Mouse (Mus musculus) heart, adult 11 months (tissue): ENCODE measurements around the gene Vezt.

ENCODE experiments used
- DNase-seq: peaks from one replicate; pipeline ENCODE4 v3.0.0; 2022

Gene Vezt

DNA sequence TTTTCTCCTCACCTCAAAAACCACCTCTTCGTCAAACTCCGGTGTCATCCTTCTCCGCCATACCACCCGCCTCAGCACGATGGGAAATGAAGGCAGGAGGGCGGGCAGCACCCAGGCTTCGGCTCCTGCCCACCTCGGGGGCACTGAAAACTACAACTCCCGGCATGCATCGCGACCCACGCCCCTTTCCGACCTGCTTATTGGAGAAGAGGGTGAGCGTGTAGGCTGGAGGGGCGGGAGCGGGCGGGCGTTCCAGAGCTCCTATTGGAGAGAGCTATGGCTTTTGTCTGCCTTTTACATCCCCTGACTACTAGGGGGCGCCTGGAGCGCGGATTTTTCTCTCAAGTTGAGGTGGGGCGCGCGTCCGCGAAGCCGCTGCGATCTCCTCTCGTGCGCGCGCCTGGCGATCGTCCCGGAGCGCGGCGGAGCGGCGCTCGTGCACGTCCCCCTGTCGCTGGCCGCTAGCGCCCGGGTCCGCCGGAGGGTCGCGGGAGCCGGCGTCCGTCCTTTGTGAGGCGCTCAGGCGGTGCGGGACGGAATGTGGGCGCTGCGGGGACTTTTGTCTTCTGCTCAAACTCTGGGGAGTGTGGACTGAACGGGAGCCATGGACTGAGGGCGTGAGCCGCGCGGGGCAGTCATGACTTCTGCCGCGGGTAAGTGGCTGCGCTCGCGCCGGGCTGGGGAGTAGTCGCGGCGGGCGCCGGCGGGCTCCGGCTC lies at the start of gene Vezt, which contains the start of gene Fgd6:
Vezt (minus strand) TSS at position 160 of the 717 bp plus-strand sequence.
Fgd6 (plus strand) TSS at position 344 of the 717 bp plus-strand sequence.
- peak; percentile 100 for DNase-seq

DNA sequence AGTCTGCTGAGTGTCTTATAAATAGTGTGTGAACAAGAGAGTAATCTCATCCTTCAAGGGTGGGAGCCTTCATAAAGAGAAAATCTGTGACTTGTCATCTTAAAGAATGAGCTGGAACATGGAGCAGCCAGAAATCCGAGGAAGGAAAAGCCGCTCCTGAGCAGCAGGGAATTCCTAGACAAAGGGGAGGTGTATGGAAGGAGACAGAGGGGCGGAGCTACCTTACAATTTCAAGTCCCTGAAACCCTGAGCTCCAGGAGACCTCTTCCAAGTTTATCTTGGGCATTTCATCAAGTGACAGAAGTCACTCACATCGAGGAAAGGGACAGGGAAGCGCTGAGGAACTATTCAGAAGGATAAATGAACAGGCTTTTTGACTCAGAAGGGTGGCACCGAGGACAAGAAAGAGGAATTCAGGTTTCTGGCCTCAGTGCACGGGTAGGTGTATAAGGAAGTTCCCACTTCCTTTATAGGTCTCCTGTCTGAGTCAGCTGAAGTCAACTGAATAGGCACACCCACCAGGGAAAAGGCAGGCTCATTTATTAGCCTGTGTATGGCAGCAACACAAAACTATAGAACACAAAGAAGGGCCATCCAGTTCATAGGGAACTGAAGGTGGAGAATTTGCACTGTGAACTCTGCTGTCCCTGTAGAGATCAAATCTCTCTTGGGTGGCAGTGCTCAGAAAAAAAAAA lies 46.6 kb upstream of the Vezt start:
- DNase-seq: peak; percentile 85

DNA sequence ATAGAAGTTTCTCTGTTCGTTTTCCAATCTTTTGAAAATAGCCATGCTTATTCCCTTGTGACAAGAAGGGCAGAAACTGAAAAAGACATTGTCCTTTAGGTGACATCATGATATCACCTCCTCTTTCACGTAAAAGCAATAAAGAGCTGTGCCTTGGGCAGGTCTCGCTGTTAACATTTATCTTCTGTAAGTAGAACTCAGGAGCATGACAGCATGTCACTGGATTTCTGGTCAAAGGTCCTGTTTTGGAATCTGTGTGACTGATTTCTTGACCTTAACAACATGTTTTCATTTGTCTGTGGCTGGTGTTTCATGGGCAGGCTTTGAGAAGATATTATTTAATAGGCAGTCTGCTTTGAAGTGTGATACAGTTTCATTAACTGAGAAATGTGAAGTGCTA lies 45.1 kb upstream of the Vezt start:
- DNase-seq: peak; percentile 39

DNA sequence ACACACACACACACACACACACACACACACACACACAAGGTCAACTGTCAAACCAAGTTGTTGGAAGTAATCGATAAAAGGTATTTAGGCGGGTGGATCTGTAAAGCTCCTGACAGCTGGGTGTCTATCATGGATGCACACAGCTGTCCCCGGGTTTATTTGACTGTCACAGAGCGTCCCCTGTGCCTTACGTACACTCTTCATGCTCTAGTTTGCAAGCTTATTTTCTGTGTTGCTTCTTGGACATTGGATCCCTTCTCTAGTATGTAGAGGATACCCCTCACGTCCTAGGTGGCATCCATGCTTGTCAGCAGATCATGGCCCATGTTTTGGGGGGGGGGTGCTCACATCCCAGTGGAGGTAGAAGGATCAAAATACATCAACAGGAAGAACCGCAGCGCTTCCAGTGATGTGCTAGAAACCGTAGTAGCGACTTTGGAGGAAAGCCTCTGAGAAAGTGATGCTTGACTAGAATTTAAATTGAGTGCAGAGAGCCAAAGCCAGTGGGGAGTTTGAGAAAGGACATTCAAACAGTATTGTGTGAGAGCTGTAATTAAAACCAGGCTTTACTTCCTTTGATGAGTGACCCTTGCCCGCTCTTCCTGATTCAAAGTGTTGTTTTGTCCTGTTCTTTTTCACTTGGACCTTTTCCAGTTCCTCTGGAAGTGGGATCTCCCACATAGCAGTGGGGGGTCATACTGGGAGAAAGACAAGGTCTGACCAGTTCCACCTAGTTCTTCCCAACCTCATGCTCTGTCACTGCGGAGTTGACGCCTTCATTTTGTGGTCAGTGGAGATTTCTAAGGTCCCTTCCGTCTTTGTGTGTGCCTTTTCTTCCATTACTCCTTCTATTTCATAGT lies 41.6 kb upstream of the Vezt start:
- peak; percentile 74 for DNase-seq

DNA sequence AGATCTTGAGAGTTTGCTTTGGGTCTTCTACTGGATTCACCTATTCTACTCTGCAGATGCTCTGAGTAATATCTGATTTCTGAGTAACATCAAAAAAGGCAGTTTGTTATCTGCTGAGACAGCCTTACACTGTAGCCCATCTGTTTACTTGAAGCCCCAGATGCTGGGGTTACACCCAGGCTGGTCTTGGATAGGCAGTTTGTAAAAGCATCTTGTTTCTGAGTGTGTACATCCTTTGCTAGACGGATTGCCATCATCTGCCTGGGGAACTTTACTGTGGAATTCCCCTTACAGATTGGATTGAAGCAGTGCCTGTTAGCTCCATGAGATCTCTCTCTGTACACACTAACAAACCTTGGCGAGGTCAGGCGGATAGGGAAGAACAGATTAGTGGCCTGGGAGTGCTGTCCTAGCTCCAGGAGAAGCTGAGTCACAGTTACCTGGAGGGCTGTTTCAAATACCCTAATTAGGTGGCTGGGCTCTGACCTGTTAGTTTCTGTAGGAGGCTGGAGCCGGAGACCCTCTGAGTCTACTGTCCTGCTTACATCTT lies 37.4 kb upstream of the Vezt start:
- DNase-seq: peak; percentile 78

DNA sequence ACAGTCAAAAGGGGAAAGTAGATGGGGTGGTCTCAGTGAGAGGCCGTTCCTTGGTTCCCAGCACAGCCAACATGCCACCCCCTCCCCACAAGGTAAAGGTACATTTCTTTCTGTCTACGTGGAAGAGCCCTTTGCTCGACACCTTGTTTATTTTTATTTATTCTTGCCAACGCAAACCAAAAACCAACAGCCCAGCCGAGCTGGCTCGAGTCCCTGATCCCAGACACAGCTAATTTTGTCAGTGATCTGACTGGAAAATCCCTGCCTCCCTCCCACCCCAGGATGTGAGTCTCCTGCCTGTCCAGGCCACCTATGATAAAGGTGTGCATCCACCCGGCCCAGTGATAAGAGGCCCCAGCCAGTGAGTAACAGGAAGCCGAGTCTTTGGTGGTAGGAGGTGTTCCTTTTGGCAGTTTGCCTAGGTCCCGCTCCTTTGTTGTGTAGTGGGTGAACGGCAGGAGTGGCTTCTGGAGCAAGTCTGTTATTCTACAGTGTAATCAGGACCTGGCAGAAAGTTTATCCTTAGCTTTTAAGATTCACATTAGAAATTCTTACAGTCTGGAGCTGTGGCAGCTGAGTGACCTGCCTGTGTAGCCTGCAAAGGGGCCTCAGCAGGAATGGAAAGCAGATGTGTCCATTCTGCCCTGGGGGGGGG lies 36.8 kb upstream of the Vezt start:
- peak; percentile 98 for DNase-seq

DNA sequence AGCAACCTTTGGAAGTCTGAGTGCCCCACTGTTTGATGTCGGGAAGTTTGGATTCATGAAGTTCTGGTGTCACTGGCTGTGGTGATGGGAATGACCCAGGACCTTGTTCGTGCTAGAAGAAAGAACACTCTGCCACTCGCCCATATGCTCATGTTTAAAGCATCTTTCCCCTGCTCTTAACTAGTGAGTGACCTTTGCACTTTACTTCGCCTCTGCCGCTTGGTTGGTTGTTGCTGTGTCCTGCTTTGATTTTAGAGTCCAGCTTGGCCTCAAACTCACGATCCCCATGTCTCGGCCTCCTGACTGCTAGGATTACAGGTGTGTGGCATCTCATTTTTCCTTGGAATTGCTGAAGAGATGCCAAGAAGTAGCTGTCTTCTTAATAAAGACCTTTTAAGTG lies 36.0 kb upstream of the Vezt start:
- DNase-seq: peak; percentile 83

DNA sequence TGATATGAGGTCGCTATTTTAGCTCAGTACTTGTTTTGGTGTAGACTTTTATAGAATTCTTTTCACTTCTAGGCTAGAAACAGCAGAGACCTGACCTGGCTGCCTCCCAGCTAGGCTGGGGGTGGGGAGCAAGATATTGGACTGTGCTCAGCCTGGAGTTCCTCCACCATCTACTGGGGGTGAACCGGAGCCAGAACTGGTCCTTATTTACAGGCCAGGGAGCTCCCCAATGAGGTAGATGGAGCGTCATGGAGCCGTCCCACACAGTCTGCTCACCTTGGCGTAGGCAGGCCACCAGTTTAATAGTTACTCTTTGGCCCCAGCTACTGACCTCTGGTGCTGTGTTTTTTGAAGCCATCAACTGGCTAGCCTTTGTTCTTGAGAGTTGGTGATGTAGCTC lies 33.1 kb upstream of the Vezt start:
- DNase-seq: peak; percentile 94

DNA sequence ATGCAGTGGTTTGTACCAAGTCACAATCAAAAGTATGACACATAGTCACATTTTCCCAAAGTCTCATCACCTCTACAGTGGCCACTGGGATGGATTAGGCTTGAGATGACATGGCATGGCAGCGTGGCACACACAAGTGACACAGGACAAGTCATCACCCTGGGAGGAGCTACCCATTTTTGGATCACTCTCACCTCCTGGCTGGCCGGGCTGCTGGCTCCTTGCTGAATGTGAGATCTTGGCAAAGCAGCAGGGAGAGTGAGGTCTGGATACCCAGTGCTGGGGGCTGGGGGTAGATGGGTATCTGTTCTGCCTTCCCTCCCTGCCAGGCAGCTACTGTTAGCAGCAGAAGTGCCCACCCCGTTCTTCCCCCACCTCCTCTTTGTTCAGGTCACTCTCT lies 31.3 kb upstream of the Vezt start:
- peak; percentile 88 for DNase-seq

DNA sequence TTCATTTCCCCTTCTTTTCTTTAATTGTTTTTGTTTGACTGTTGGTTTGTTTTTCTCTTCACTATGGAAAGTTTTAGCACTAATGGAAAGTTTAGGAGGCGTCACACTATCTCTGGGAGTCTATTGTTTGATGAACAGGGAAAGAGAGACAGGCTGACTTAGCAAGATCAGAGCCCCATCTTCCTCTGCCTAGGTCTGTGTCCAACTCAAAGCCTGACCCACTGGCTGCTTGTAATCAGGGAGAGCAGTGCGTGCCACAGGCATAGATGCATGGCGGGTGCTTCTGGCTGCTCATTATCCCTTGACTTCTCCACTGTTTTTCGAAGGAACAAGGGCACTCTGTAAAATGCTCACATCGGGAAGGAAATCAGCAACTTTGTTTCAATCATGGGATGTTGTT lies 26.7 kb upstream of the Vezt start:
- peak; percentile 76 for DNase-seq

DNA sequence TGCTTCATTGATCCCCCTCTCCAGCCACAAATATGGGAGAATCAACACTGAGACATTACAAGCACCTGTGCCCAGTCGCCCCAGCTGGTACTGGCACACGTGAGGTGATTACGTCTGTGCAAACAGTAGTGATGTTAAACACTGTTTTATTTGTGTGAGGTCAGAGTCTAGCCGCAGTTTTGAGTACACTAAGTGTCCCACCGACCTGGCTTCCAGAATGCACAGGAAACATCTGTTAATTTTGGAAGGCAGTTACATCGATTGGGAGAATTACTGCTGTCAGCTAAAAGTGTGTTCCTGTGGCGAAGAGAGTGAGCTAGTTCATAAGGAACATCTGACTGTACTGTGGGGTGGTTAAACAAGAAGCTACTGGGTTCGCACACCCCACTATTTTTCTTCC lies 24.6 kb upstream of the Vezt start:
- peak; percentile 92 for DNase-seq

DNA sequence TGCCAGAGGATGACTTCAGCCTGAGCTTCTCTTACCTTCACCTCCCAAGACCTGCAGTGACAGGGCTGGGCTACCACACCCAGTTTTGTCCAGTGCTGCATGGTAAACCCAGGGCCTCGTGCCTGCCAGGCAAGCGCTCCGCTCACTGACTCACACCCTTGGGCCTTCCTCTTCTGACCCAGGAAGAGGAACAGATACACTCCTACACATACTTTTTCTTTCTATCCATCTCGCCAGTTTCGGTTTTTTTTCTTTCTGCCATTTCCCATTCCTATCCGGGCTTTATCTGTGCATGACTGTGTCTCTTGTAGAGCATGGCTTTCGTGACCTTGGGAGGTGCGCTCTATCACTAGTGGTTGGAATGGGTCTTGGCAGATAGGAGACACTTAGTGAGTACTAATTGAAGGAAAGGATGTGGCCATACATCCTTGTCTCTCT lies 24.0 kb upstream of the Vezt start:
- DNase-seq: peak; percentile 91

DNA sequence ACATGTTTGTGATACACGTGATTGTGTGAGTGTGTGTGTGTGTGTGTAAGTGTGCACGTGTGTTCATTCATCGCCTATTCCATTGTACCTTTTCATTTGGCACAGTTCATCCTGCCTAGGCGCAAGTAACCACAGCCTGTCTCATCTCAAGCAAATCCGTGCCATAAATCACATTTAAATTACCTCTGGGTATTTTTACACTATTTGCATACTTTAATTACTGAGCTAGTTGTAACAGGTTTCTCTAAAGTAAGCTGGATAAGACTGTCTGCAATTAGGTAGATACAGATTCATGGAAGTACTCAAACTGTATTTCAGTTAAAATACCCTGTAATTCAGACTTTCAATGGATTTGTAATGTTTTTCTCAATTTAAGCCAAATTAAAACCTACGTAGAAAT lies 20.9 kb upstream of the Vezt start:
- DNase-seq: no peak

DNA sequence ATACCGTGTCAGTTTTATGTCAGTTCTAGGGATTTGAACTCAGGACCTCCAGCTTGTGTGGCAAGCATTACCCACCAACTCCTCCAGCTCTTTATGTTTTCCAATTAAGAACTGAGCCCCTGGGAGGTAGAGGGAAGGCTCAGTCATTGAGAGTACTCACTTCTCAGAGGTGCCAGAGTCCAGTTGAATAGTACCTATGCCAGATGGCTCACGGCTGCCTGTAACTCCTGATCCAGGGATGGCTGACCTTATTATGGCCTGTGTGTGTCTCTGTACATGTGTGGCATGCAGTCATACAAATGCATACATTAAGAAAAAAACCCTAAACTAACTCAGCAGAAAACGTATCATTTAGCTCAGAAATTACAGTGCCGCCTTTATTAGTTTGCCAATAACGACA lies 15.1 kb upstream of the Vezt start:
- DNase-seq: peak; percentile 51

DNA sequence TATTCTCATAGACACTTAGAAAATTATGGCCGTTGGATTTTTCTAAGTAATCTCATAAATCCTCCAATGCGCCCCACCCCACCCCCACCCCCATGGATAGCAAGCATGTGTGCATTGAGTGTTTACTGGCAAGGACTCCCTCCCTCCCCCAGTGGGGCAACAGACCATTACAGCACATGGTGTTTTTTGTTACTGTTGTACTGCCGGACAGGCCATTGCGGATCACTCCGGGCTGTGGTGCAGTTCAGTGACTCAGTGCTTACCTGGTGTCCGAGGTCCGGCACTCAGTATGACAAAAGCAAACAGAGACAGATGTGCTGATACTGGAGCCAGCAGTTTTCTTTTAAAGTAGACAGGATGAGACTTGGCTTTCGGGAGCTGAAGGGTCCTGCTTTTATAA lies 13.5 kb upstream of the Vezt start:
- DNase-seq: peak; percentile 81

DNA sequence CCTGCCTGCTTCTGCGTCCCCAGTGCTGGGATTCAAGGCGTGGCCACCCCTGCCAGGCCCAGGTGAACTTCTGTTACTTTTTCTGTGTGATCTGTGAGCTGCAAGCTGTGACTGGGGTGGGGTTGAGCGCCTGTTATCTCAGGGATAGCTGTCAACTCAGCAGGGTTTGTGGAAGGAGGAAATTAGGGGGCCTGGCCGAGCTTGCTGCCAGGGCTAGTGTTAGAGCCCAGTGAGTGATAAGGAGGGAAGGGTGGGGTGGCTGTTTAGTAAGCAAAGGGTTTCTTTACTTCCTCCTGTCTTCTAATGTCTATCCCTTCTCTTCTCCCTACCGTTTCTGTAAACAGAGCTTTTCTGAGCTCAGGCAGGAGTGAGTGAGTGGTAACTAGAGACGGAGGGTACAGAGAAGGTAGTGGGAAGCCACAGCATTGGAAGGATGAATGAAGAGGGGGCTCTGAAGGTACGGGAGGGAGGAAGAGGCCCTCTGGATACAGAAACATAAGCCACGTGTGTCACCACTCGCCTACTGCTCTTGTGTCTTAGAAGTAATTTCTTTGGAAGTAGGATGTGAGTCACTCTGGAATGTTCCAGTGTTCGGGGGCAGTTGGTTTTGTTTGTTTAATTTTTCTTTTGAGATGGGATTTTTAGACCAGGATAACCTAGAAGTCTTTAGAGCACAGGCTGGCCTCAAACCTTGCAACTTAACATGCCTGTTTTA lies 12.4 kb upstream of the Vezt start:
- peak; percentile 94 for DNase-seq

DNA sequence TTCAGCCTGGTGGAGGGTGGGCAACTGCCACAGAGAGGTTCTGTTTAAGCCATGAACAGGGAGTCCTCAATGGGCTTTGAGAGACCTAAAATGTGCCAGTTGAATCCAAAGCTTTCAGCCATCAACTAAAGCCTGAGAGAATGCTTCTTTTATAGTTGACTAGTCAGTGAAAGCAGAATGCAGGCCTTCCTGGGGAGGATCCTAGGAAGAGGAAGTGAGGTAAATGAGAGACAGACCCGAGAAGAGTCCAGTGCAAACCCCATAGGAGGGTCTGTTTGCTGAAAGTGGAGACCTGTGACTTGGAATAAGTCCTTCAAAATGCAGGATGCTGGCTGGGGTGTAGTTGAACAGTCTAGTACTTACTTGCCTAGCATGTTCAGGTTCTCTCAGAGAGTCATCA lies 11.4 kb upstream of the Vezt start:
- DNase-seq: no peak

DNA sequence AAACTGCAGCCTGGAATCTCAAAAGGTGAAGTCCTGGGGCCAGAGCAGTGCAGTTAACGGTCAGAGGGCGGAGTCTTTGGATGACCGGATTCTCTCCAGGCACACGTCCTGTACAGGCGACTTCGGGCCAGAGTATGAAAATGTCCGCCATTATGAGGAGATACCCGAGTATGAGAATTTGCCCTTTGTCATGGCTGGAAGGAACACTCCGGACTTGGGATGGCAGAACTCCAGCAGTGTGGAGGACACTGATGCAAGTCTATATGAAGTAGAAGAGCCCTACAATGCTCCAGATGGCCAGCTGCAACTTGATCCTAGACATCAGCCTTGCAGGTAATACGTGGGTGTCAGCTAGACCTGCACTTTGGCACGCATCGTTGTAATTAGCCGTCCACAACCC lies 9.7 kb upstream of the Vezt start:
- DNase-seq: peak; percentile 70

DNA sequence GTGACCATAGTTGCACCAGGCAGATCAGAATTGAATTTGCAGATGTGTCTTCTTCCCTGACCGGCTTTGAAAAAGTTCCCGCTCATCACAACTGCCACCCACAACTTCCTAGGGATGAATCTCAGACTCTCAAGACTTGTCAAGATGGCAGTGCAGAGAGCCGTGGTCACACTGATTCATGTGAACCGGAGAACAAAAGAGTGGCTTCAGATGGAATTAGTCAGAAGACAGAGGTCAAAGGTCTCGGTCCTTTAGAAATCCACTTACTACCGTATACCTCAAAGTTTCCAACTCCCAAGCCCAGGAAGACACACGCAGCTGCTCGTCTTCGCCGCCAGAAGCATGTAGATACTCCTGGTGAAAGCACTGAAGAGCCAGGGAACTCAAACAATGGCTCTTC lies 8.3 kb upstream of the Vezt start:
- peak; percentile 56 for DNase-seq

DNA sequence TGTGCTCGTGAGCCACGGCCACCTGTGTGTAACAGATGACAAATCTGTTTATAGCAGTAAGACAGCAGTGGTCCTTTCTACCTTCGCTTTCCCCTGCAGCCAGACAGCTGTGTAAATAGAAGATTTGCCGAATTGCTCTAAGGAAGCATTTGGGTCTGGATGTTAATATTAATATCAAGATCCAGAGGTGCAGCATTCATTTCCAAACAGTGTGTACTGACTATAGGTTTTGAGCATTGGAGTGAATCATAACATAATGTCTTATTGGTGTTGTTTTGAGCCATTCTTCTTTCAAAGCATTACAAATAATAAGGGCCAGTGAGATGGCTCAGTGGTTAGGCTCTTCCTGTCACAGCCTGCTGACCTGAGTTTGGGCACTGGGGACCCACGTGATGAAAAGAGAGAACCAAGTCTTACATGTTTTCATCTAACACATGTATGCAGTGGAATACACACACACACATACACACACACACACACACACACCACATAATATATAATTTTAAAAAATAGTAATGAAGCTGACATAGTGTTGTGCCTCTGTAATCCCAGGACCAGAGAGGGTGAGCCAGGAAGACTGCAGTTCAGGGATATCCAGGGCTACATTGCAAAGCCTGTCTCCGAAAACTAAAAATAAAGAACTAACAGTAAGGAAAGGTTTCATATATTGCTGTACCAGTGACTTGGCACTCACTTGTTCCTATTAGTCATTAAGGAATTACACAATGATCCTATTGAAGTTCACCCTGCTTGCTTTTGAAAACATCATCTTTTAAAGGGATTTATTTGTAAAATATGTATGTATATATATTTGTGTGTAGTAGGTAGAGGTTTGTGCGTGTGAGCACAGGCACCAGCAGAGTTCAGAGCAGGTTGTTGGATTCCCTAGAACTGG lies 3.0 kb upstream of the Vezt start:
- peak; percentile 54 for DNase-seq

DNA sequence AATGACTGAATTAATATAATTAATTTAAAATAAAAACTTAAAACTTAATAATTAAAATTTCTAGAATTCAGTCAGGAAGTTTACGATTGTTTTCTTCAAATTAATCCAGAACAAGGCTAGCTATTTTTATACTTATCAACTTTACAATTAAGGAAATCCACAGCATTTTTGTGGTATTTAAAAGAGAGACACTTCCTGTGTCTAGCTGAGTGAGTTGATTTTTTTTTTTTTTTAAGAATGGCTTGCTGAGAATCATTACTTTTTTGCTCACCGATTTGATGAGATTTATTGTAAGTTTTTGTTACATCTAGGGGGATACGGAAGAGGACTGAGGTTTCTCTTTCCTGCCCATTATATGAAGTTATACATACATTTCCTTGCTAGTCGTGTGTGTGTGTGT lies 2.0 kb upstream of the Vezt start:
- DNase-seq: no peak
